Mouse (Mus musculus) kidney, postnatal 10 days (tissue): ENCODE results near the gene Myo16.

Experiments used
- DNase-seq: peaks from one replicate; pipeline ENCODE4 v3.0.0; 2021; ENCODE audit warnings: mixed read lengths

Myo16 gene

DNA sequence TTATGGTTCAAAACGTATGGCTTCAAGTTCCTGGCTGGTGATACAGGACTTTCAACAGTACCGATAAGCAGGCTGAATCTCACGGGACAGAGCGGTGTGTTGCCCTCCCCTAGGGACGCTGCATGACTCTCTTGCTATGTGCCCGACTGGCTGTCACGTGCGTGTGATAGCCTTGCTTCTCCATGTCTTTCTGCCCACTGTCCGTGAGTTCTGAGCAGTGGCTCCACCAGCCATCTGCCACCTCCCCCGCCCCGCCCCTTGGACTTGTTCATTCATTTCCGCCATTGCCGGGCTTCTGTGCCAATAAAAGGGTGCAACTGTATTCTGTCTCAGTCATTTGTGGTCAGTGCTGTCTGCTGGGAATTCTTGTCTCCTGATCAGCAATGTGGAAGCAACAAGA lies 480.7 kb downstream of the Myo16 start:
- DNase-seq = peak; percentile 20

DNA sequence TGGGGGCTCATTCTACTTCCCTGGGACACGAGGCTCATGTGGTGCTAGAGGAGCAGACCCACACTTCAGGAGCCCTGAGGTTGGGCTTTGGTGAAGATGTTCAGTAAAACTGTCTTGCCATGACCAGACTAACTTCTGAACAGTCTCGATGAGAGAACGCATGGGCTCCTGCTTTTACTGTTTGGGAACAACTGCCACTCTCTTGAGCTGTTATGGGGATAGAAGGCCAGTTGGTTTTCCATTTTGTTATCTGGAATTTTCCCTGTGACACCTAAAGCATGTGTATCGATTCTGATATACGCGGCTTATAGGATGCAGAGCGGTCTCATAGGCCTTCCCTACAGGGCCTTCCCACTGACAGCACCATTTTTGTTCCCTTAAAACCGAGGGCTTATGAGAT lies 485.2 kb downstream of the Myo16 start:
- no peak for DNase-seq

DNA sequence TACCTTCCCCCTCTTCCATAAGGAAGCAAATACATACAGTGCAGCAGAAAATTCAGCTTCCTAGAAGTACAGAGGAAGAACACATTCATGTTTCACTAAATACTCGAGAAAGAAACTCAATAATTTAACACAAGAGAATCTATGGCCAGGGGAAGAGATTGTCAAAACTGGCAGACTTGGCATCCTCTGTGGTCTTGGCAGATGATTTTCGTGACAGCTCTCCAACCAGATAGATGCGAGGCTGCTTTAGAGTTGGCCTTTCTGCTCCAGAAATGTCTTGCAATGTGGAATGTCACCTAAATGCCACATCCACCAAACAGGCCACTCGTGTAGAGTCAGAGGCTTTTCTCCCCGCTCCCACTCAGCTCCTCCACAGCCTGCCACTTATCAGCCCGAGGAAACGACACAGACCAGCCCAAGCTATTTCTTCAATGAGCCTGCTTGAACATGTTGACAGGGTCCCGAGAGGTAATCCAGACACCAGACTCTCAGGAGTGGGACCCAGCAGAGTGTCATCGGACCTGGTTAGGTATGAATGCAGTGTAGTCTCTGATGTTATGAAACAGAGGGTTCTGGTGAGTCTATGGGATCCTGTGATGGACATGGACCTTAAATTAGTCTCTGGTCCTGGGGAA lies 486.6 kb downstream of the Myo16 start:
- DNase-seq = no peak

DNA sequence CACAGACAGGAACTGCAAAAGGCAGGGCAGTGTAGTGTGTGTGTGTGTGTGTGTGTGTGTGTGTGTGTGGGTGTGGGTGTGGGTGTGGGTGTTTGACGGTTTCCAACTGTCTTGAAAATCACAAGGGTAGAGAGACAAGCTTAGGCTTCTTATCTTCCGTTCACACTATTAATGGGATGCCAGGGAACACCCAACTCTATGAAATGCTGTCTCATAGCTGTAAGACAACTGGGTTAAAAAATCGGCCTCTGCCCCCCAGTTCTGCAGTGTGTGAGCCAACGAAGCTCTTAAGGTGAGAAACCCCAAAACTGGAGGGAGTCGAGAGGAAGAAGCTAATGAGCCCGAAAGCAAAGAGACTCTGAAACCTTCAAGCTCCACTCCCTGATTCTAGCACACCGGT lies 487.1 kb downstream of the Myo16 start:
- no peak for DNase-seq

DNA sequence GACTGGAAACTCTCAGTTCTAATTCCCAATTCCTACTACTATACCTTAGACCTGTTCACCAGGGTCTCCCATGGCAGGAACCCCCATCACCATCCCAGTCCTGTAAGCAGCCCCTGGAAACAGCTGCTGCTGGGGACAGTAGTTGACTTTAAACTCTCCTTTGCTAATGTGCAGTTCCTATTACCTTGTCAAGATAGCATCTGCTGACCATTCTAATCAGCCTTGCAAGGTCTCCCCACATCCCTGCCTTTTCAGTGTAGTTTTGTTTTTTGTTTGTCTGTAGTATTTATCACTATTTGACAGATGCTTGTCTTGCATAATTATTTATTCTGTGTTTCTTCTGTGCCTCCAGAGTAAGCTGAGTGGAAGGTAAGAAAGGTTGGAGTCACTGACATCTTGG lies 487.6 kb downstream of the Myo16 start:
- DNase-seq = no peak

DNA sequence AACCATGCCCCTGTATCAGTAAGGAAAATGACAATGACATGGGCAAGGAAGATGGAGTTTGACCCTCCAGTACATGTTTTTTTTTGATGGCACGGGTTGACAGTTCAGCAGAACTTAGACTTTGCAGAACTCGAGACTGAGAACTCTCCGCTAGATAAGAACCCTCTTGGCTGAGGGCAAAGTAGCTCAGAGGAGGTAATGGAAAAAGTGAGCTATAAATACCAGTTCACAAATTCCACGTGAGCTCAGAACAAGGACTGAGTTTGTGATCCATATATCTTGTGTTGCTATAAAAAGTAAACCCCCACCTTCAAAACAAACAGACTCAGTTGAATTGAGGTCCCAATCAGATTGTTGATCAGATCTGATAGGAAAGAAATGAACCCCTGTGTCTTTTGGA lies 489.5 kb downstream of the Myo16 start:
- no peak for DNase-seq

DNA sequence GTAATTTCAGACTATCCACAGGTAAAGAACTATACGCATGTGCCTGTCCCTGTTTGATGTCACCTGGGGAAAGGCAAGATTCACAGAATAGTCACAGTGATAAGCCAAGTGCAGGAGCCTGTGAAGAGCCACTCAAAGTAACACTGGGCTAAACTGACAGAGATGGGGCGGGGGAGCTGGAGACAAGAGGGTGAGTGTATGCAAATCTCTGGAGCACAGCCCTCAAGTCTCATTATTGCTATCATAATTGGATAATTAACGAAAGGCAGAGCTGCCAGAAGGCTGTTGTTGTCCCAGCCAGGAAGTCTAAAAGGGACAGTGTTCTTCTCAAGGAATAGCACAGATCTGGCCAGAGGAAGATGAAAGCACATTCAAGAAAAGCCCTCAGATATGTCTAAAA lies 490.8 kb downstream of the Myo16 start:
- DNase-seq = peak; percentile 23

DNA sequence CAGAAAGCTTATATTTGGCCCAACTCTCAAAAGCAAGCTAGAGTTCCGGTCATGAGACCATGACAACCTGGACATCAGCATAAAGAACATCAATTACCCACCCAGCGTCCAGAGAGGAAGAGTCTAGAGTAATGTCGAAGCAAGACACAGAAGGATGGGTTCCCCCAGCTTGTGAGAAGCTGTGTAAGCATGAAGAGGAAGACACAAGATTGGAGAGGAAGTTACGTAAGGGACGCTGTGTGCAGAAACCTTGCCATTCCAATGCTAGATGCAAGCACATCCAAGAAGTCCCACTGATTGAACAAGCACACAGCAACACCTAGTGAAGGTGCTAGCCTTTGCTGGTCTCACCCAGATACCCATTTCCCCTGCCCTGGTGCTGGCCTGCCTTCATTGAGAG lies 492.0 kb downstream of the Myo16 start:
- DNase-seq = no peak

DNA sequence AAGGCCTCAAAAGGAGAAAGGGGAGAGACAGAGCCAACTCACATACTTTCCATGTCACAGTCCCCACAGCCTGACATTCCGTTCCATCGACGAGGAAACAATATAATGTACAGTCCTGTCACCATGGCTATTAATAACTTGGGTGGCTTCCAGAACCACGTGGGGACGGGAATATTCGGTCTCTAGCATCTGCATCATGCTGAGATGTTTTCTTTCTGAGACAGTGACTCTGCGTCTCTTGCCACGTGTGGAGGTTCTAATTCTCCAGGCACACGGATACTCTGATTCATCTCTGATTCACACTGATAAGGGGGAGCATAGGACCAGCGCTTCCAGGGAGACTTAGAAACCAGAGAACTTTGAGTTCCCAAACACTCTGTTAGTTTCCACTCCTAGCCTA lies 492.8 kb downstream of the Myo16 start:
- no peak for DNase-seq

DNA sequence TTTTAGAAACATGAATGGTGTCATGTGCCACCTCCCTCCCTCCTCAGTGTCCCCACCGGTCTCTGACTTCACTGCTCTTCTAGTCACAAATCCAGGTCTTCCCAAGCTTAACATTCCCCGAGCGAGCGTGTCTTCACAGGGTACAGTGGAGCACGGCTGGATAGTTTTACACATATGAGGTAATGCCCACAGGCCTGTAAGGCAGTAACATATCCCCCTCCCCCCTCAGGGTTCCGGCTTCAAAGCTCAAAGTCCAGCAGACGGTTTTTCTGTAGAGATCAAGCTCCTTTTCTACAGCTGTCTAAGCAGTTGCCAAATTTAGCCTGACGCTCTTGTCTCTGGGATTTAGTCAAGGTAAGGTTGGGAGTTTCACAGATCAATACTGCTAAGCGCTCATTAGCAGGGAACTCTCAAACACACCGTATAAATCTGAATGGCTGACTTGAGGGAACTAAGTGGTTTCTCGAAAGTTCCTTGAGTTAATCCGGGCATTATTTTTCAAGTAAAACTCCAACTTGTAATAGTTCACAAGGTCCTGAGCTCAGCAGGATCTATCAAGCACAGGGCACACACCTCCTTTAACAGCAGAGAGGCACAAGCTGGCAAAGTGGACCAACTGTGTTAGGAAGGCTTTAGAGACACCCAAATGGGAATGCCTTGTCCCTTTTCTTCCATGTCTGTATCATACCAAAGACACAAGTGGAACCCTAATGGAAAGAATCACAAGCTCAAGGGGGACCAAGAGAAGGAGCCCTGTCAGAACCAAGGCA lies 498.0 kb downstream of the Myo16 start:
- peak; percentile 62 for DNase-seq

DNA sequence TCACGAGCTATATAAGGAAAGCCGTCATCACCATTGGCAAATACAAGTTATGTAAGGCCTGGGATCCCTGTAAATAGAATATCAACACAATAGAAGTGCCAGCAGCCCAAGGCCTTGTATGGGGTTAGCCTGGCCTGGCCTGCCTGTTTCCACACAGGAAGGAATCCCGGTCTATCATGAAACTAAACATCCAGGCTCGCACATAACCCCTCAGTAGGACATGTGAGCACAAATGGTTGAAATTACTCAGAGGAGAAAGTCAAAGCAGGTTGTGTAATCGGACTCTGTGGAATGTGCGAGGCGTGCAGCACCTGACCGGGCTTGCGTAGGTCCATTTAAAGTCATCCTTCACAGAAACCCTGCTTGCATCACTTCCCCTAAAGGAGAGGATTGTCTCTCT lies 499.6 kb downstream of the Myo16 start:
- DNase-seq = no peak

DNA sequence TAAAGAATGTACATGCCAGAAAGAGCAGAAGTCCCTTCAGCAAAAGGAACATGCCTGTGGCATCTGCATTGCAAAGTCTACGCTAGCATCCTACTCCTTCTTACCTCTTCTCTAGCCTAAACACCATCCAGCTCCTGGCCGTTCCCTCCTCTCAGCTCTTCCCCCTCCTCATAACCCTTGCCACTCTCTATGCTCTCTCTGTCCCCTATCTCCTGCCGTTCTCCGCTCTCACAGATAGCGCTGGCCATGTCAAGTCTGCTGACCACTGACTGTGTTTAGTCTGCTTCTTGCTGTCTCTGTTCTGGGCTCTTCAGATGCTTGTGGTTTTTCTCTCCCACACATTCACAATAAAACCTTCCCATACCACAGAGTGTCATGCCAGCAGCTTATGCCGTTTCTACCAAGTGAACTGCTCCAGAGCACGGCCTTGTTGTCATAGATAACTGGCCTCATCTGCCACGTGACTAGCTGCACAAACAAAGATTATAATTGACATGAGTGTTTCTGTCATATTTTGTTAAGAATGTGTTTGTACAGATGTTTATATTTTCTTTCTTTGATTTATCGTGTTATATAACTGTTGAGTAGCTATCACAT lies 501.3 kb downstream of the Myo16 start:
- no peak for DNase-seq

DNA sequence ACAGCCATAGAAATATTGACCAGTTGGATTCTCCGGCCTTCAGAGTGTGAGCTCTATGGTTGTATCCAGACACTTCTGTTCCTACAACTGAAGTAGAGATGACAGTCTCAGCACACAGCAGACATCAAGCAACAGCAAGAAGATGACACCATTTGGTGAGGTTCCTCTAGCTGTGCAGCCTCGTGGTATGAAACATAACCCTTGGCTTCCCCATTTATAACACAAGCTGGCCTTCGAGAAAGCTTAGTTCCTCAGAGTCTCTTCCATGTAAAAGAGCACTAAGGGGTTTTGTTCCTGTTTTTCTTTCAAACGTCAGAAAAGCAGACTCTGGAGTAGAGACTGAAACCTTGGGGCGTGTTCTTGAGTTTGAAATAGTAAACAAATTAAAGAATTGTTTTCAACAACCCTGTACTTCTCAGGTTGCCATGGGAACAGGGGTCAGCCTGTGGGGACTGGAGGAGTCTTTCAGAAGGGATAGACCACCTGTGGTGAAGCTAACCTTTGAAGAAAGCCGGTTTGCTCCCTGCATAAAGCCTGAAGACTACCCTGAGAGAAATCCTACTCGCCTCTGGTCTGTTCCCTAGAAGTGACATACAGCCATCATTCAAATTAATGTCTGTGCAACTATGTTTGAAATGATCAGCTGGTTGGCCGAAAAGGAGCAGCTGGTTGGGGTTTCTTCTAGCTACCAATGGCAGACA lies 510.2 kb downstream of the Myo16 start:
- no peak for DNase-seq

DNA sequence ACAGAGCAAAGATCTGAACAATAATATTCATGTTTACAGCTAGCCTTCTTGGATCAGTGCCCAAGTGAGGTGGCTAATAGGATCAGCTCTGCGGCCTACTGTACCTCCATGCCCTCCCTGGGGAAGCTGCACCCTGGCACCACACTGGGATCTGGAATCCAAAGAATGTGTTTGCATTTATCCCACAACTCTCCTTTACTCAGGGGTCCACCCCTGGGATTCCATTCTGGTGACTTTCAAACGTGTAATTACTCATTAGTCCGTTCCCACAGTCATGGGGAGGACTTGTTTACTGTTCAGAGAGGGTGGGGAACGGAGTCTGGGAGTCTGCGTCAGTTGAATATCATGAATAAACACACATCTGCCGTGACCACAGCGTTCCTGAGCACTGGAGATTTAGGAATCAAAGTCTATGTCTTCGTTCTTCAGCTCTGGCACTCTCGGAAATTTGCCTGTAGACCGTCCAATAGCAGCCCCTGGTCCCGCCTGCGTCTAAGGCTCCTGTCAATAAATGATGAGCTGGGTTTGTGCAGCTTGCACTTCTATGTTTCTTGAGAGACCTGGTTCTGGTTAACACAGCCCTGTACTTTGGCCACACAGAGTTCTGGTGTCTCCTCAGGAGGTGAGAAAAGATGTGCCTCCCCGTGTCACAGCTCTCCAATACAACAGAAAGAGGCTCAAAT lies 511.3 kb downstream of the Myo16 start:
- DNase-seq = peak; percentile 66

DNA sequence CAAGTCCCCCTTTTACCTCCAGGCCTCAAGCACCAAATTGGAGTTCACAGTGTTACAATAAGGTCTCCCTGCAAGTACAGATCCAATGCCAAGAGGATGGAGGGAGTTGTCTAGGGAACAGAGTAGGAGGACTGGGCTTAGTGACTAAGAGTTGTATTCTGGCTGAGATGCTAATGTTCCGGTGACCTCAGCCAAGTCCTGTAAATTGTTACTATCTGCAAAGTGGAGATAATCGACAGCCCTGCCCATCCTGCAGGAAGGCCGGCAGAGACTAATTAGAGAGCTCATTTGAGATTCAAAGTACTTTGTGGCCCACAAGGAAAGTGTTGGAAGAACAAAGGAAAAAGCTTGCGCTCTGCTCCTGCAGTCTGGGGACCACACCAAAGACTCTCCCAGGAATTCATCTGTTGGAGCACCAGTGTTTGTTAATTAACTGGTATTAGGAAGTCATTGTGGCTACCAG lies 512.1 kb downstream of the Myo16 start:
- no peak for DNase-seq

DNA sequence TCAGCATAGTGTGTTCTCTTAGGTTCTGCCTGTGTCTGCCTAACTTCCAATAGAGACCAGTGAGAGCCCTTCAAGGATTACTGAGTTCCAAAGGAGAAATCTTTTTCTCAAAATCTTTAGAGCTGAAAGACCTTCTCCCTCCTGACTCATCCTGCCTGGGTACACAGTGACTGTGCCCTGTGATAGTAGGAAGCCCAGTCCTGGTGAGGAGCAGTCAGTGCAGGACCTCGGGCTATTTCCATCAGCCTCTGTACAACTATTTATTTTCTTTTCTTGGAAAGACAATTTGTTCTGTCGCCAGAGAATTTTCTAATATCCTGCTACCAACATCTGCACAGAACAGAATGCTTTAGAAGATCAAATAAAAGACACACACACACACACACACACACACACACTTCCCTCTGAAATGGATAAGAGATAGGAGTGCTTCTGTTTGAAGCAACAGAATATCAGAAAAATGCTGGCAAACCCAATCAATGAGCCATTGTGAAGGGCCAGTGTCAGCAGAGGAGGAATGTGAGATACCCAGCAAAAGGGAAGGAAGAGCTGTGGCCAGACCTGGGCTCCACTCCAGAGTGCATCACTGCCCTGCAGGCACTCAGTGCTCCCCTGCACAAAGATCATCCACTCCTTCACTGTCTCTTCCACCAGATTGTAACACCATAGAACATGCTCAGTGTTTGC lies 518.3 kb downstream of the Myo16 start:
- DNase-seq = no peak

DNA sequence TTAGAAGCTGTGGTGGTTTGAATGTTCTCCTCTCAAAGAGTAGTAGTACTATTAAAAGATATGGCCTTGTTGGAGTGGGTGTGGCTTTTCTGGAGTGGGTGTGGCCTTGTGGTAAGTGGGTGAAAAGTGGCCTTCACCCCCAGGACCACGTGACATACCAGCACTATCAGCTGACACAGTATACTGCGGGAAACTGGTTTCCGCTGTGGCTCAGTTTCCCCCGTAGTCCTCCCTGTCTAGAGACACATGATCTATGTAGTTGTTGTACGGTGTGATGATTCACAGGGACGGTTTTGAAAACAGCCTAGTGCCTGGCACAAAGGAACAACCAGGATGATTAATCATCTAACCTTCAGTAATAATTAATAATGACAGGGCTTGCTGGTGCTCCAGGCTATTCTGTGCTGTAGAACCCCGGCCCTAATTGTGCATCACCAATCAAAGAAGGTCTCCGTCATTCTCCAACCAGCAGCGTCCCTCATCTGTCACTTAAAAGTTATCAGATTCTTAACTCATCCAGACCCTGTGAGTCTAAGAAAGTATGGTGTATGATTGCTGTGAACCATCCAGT lies 524.2 kb downstream of the Myo16 start:
- DNase-seq = no peak

DNA sequence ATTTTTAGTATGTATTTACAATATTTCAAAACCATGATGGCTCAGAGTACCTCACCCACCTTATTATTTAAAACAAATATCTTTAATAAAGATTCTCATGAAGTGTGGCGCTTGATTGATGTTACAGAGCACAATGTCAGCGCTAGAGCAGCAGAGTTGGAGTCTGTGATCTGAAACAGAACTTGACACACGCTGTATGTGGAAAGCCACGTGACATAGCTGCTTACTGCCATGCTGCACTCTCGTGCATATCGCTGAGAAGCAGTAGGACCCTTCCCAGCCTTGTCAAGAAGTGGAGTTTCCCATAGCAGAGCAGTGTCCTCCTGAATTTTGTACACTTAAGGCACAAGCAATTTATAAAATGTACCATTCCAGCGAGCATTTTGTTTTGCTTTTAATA lies 528.2 kb downstream of the Myo16 start:
- no peak for DNase-seq

DNA sequence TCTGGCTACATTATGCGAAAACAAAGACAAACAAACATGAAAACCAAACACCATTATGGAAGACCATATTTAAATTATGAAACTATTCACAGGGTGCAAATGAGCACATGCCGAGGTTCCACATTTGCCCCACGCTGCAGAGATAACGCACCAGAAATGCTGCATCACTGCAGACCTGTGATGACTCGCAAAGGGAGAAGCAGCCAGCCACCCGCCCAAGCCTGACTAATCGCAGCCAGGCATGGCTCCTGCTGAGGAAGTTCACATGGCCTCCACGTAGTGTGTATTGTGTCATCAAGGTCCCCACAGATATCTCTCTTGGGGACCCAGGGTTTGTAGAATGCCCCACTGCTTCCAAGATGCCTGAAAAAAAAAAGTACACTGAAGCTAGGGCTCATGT lies 529.4 kb downstream of the Myo16 start:
- DNase-seq = no peak
